Mouse (Mus musculus): ENCODE results near the gene Pate3.

- TF ChIP-seq CTCF (IDR thresholded peaks at IDR 0.05; ENCODE audit: low read depth, low read length): no peak
- TF ChIP-seq GATA1 (IDR thresholded peaks at IDR 0.05; ENCODE audit: borderline replicate concordance, low read length): no peak
- no peak for TF ChIP-seq POLR2AphosphoS5 (IDR thresholded peaks at IDR 0.05; ENCODE audit: insufficient replicate concordance, low read depth, low read length)
Measured at GRCm38 (mm10) chr9:35687013-35687412, 39.0 kb upstream of the Pate3 start, which contains the start of gene Pate1.
